Mouse (Mus musculus) bone marrow macrophage, adult 2 months (primary cell): ENCODE measurements around the gene Nmt1.

Experiments used
- CTCF ChIP-seq: IDR thresholded peaks from 2 replicates; pipeline ENCODE4 v1.5.1; 2012; ENCODE audit warnings: low read depth, mild to moderate bottlenecking, low read length, moderate library complexity
- POLR2A ChIP-seq: IDR thresholded peaks from 2 replicates; pipeline ENCODE4 v1.6.1; 2012; ENCODE audit warnings: mild to moderate bottlenecking, low read depth, low read length, borderline replicate concordance

DNA sequence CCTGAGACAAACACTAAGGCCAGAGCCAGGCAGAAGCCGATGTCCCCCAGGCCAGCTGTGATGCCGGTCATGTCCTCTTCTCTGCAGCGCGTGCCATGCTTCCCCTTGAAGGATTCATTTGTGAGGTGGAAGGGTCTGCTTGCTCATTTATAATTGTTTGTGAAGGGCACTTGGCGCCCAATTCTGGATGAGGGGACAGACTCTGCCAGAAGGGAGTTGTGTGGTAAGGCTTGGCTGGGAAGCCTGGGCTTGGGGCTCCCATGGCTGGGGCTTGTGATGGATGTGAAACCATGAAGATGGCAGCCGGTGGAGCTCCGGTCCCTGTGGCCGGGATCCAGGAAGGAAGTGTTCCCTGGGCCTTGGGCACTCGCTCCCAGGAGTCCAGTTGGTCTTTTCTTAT, 43.9 kb upstream of the Nmt1 start:
- TF ChIP-seq CTCF (no peak), POLR2A (no peak)
